Mouse (Mus musculus) liver, postnatal 0 days (tissue): Measurements from ENCODE around the gene Paqr6.

ENCODE experiments used
- CTCF ChIP-seq: sonication (generic); IDR thresholded peaks from 2 replicates; pipeline ENCODE4 v1.5.1; 2016; ENCODE audit warnings: antibody characterized with exemption, low read depth
- EP300 ChIP-seq: IDR thresholded peaks from 2 replicates; pipeline ENCODE4 v1.6.1; 2016; ENCODE audit warnings: antibody characterized with exemption, low read depth, mild to moderate bottlenecking

GRCm38 (mm10) chr3:88328956-88329355, 35.4 kb upstream of the Paqr6 start:
- TF ChIP-seq CTCF (no peak), EP300 (no peak)
